Mouse (Mus musculus) CD4-positive helper T cell, adult 2 months (primary cell): ENCODE measurements around the gene Cacnb4.

Source experiments
- DNase-seq: peaks from one replicate; pipeline ENCODE4 v3.0.0-alpha.2; 2012; ENCODE audit warnings: low read depth, missing footprints, low spot score

Gene Cacnb4

DNA sequence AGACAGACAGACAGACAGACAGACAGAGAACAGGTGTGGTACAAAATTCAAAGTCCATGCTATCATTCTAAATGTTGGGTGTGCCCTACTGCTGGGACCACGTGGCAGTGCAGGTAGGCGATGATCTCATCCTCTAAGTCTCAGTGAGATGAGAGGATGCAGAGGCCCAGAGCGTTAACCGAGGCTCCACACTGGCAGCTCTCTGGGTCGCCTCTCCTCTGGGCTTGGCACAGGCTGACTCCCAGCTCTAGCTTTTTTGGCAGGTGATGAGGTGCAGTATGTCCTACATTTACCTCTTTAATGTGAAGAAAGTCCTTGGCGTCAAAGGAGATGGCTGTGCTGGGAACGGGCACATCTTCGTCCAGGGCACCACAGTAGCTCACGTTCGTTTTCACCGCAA lies 202.1 kb downstream of the Cacnb4 start:
- DNase-seq: no peak

DNA sequence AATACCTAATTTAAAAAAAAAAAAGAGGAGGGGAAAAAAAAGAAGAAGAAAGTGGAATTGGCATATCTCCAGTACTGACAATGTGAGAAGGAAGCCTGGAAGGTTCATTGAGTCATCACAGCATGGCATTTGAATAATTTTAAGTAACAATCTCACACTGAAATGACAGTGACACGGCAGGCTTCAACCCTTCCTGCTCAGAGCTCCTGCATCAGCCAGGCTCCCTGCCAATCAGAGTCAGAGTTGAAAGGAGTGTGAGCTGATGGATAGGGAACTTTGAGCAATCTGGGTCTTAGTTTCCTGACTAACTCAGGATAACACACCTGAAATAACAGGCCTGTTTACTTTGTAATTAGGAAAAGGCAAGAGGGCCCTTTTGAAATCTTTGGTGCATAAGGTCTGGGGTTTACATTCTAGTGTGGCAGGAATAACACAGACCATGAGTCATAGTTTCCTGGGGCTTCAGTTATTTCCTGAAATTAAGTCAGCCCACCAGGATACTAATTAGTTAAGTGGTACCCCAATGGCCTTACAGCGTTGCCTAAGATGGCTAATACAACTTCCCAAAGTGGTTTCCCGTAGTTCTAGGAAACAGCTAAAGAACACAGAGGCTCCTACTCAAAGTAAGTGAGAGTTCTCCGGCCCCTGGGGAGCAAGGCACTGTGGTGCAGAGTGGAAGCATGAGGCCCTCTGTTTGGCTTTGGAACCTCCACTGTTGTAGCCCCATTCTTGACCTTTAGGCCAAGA lies 204.9 kb downstream of the Cacnb4 start:
- no peak for DNase-seq

DNA sequence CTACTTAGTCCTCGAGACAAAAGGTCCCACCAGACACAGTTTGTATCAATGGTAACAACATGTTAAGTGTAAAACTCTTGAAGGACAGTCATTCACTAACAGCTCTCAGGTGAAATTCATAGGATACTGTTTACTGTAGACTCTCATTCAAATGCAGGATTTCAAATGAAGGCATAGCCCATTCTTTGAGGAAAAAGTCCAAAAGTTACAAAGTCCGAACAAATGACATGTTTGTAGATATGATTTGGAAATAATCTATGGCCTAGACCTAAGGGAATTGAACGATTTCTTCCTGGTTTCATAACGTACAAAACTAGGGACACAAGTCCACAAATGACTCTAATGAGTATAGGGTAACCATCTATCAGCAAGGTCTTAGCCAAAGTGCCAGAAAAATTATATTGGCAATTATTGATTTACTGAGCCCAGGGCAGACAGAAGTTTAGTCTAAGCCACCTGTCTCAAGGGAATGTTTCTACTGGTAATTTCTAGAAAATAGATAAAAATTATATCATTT lies 206.5 kb downstream of the Cacnb4 start:
- no peak for DNase-seq

DNA sequence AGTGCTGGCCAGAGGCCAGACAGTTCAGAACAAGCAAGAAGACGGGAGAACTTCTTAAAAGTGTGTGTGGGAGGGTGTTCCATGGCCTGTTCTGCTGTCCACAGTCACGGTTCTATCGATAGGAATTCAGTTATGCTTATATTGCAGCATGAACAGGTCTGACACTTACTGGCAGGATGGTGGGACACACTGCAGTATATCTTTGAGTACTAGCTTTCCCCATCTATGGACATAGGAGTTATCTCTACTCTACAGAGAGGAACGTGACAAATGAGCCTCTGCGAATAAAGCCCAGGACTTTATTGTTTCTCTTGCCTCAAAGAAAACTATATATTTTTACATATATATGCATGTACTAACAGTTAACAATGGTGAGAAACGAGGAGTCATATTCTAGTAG lies 209.0 kb downstream of the Cacnb4 start:
- no peak for DNase-seq

DNA sequence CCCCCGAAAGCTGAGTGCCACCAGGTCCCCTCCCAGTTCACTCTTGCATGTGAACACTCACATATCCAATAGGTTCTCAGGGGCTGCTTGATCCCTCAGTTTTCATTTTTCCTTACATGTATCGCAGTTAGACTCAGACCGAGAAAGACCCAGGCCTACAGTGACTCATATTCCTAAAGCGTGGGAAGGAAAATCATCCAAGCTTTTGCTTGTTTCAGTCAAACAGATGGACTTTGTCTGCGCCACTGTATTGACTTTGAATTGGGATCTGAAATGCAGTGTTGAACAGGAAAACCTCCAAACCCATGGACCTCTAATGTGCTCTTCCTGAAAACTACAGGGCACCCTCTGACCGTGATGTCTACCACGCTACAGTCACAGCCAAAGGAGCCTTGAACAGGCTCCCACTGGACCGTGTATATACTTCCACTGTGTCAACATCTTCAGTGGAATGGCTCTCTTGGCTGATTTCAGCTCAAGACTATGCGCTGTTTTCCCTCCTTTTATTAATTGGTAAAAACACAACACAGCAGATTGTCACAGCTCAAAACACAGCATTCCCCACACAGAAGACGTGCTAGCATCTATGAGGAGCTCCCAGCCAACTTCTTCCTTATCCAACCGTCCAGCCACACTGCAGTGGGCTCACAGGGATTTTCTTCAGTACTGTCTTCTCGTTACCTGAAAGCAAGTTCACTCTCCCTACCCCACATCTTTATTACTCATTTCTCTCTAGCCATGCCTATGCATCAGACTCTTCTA lies 215.2 kb downstream of the Cacnb4 start:
- DNase-seq: no peak

DNA sequence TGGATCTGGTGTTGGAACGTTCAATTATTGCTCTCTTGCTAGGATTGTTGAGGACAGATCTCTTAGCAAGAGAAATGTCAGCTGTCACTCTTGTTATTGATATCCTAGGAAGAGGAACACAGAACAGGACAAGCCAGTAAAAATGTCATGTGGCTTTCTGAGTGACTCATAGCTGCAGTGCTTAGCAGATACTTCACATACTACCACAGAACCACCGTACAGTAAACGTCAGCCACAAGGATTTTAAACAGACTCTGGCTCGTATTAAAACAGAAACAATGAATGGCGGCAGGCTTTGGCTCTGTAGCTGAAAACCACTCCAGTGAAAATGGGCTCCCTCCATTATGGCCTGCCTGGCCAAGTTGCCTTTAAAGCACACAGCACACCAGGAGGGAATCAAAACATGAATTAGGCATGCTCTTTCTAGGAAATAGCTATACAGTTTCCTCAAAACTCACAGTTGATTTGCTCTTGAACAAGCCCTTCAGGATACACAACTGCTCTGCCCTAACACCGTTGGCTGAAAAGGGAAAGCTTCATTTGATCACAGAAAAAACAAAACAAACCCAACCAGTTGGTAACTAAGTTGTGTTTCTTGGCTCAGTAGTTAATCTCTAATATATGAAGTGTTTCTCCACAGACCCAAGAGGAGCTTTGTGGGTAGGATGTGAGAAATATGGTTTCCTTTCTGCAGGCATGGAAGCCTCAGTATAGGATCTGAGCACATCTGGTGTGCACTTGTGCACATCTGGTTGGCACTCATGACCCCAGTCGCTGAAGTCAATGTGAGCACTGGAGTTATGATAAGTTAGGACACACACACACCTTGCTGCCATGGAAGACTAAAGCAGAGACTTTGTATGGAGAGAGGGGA lies 220.8 kb downstream of the Cacnb4 start:
- DNase-seq: no peak

DNA sequence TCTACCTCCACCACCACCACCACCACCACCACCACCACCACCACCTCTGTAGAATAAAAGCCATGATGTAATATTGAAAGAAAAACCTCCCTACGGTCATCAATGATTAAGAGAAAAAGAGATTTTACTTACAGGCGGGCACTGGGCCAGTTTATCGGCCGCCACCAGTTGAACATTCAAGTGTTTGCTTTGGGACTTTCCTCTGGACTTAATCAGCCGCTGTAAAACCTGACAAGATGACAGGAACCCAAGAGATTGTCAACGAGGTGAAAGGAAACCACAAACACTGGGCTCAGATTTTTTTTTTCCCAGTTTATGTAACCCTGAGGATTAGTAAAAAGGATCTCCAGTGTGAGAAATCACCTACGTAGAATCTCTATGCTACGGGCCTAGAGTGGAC lies 226.8 kb downstream of the Cacnb4 start:
- DNase-seq: no peak

DNA sequence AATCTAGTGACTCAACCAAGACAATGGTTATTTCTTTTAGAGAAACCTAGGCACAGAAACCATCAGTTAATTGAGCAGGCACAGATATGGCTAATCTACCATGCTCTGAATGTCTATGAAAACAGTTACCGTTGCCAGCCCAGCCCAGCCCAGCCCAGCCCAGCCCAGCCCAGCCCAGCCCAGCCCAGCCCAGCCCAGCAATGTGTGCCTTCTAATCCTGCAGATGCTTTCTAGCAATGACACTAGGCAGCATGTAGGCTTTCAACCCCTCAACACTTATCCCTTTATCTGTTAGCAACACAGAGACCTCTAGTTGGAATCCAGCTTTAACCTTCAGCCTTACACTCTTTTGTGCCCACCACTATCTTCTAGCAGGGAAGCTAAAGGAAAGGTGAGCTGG lies 227.7 kb downstream of the Cacnb4 start:
- no peak for DNase-seq

DNA sequence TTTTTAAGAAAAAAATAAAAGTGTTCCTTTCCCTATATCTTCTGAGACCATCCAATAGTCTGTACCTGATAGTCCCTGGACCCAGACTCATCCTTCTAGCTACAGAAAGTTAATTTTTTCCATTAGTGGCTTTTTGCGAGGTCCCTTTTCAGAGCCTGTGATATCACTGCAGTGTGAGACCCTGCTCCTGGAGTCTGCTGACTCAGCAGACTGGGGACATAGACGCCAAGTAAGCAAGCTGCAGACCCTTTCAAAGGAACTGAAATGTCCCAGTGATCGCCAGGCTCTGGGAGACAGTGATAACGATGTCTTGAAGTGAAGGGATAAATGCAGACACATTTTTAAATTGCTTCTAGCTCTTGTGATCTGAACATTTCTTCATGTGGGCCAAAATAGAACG lies 230.0 kb downstream of the Cacnb4 start:
- no peak for DNase-seq

DNA sequence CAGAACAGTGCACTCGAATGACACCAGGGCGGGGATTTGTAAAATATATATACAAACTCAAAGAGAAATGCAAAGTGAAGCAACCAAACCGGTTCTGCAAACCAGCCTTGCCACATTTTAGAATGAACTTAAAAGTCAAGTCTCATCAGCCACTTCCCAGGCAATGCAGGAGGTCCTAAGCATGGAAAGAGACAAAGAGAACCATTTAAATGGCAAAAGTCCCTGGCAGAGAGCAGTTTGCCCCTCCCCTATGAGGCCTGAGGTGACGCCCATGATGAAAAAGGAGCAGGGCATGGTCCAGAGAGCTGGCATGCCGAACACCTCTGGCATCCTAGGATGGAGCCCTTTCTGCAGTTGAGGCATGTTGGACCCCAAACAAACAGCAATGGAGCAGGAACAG lies 234.5 kb downstream of the Cacnb4 start:
- no peak for DNase-seq

DNA sequence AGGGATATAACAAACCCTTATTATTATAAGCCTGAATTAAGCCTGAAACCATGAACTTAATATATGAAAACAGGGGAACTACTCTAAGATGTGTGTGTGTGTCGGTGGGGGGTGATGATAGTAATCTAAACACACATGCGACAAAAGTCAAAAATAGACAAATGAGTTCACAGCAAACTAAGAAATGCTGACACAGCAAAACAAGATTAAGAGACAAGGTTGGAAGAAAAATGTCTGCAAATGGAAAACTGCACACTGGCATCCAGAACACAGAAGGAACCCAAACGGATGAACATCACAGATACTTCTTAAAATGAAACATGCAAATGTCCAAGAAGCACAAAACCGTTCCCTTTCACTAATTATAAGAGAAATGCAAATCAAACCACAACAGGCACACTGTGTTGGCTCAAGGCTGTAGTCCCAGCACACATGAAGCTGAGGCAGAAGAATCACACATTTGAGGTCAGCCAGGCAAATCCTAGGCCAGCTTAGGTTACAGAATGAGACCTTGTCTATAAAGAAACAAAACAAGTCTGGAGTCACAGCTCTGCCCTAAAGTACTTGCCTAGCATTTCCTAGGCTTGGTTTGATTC lies 236.1 kb downstream of the Cacnb4 start:
- DNase-seq: no peak

DNA sequence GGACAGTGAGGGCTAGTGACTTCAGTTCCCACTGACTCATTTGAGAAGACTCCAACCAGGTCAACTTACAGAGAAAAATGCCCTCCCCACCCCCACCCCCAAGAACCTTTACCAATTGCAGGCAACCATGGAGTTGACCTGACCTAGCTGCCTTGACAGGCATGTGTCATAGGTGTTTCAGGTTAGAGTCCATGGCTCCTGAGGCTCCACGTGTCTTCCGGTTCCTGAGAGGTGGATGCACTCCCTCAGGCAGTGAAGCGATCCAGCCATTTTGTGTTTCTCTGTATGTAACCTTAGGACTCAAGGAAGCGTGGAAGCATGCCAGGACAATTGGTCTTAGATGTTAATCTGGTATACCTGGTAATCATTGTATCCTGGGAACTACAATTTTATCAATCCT lies 238.2 kb downstream of the Cacnb4 start:
- DNase-seq: no peak

DNA sequence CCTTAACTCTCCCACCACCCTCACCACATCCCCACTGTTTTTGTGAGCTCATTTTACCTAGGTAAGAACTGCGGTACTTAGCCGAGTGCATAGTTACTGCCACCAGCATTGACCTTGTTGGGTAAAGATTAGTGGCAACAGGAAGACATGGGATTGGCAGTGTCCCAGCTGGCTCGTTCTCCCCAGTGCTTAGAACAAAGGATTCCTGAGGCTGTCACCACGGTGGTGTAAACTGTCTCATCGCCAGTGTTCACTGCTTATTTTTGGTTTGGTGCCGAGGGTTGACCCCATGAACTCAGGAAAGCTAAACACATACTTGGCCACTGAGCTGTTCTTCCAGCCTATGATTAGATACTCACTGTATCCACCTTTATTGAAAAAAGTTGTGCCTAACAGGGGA lies 238.6 kb downstream of the Cacnb4 start:
- no peak for DNase-seq

DNA sequence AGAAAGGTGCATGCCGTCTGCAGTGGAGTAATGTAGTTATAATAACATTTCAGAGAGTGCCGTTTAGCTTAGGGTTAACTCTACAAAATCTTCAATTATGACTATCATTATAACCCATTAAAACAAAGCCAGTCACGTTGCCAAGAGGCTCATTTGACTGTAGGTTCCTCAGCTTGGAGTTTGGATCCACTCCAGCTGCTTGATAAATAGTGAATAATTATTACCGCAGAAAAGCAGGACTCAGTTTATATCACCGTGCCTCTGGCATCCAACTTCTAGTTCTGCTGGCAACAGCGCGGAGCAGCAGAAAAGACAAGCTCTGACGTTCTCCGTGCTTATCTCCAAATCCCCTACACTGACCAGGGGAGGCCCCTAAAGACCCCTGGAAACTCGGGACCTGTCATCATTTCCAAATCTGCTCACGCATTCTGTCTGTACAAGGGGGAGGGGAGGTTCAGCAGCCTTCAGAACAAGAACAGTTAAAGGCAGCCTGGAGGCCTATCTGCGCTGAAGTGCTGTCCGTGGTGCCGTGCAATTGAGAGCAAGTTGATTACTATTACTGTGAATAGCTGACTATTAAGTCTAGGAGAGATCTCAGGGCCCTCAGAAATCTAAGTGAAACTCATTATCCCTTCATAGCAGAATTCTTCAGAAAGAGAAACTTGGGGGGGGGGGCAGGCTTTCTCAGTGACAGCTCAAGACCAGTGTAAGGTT lies 240.6 kb downstream of the Cacnb4 start:
- no peak for DNase-seq

DNA sequence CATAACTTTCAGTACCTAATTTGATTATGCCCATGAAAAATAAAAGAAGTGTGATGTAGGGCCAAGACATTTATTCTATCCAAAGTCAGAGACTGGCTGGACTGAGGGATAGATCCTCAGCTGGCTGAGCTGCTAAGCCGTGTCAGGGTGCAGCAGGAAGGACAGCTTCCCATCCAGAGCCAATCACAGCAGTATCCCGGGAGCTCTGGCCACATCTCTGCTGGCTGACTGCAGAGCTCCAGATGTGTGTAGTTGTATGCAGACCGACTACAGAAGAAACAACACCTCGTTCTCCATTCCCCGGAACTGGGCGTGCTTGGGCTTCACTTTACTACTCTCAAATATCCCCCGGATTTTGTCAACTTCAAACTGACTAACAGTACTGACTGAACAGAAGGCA lies 243.3 kb downstream of the Cacnb4 start:
- no peak for DNase-seq

DNA sequence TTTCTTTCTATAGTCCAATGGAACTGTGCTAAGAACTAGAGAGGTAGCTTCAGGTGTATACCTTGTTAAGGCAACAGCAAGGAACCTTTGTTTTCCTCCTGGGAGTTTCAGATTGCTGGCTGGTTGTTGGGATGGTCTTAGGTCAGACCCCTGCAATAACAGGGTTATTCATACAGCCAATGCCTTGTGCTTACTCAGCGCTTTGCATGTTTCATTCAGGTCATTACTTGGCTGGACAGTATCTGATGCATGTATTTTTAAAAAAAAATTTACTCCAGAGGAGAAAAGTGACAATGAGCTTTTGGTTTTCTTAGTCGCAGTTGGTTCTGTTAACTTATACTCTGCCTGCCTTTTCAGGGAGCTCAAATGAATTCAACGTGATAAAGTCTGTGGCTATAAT lies 249.2 kb downstream of the Cacnb4 start:
- no peak for DNase-seq

DNA sequence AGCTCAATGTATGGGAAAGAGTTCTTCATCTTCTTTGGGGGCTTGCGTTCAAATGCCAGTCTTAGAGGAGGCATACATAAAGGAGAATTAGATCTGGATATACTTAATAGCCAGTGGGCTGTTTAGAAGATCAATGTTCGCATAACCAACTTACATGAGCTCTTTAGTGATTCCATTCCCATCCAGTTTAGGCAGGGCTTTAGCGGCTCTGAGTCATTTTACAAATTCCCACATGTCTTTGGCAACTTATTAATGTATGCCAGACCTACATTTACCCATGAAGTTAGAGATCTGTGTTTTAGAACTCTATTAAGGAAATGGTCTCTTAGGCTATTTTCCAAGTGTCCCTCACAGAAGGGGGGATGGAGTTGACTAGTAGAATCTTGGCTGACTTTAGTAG lies 250.6 kb downstream of the Cacnb4 start:
- DNase-seq: no peak

DNA sequence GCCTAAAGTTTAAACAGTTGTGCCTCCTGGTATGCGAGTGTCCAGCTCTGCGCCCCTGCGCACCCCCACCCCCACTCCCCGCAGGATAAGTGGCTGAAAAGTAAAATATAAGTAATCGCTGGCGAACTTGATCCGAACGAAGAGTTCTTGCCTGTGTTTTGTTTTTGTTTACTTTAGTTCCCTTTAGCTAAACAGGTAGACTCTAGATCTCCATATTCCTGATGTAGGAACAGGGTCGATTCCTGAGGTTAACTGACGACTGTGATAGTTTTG lies 251.2 kb downstream of the Cacnb4 start:
- DNase-seq: no peak

DNA sequence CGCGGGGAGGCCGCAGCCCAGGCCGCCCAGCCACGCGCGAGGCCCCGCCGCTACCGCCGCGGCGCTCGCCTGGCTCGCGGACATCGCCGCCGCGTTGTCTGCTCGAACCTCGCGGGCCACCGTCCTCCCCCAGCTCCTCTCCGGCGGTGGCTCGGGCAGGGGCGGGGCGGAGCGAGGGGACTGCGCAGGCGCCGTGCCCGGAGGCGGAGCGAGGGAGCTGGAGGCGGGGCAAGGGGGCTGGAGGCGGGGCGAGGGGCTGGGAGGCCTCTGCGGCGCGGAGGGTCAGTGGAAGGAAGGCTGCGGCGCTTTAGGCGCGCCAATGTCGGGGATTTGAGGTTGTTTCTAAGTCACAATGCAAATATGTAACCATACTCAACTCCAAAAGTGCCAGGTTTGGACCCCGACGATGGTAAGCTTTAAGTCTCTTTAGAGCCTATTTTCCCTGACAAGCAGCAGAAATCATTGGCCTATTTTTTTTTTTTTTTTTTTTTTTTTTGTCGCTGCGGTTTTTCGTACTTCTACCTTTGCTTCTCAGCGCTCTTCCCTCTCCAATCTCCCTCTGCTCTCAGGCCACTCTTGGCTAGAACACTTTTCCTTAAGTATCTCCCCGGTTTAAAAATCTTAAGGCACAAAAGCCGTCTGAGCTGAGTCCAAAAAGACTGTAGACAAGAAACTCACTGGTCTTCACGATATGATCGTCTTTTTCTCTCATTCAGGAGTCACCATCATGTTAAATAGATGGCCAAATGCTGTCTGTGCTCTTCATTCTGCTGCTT lies 251.7 kb downstream of the Cacnb4 start, which contains the start of gene Arl5a:
Gene Arl5a (minus strand): TSS at position 155 of the 776 bp plus-strand sequence.
- peak; percentile 91 for DNase-seq

DNA sequence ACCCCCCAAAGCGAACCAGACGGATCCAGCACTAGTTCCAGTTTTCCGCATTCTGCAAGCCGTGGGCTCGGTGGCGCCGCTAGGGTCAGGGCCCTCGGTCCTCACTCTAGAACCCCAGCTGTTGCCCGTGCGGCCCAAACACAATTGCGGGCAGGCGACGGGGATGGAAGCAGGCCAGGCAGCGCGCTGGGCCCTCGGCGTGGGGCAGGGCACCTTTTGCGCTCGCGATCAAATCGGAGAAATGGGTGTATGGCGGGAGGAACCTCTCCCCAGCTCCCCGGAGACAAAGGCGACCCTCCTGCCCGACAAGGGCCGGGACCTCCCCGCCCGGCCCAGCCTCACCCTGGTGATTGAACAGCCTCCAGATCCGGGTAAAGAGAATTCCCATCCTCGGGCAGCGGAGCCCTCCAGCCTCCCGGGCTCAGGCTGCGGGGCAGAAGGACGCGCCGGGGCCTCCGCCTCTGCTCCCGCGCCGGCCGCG lies 252.3 kb downstream of the Cacnb4 start:
- DNase-seq: peak; percentile 64
